Mouse (Mus musculus) T-cell, adult 2 months (primary cell): ENCODE data around the gene Egln1.

Experiments used
- DNase-seq: peaks from one replicate; pipeline ENCODE4 v3.0.0; 2022; ENCODE audit warnings: low spot score

Egln1 gene

DNA sequence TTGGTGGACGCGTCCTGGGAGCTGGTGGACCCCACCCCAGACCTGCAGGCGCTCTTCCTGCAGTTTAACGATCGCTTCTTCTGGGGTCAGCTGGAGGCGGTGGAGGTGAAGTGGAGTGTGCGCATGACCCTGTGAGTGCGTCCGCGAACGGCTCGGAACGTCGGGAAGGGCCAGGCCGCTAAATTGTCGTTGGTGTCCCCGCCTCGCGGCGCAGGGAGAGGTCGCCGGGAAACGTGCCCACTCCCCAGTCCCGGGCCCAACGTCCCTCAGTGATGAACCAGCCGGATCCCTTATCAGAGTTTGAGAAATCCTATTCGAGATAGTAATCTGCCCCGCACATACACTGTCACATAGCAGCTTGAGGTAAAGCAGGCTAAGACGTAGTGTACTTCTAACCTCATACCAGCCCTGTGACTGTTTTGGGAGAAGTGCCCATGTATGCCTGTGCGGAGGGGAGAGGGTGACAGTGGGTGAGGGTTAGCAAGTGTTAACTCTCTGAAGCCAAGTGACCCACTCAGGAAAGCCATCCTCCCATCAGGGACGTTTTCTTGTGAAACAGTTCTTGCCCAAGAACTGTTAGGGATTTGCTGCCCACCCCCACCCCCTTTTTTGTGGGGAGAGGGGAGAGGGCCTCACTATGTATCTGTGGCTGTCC, 50.7 kb downstream of the Egln1 start:
- DNase-seq = no peak

DNA sequence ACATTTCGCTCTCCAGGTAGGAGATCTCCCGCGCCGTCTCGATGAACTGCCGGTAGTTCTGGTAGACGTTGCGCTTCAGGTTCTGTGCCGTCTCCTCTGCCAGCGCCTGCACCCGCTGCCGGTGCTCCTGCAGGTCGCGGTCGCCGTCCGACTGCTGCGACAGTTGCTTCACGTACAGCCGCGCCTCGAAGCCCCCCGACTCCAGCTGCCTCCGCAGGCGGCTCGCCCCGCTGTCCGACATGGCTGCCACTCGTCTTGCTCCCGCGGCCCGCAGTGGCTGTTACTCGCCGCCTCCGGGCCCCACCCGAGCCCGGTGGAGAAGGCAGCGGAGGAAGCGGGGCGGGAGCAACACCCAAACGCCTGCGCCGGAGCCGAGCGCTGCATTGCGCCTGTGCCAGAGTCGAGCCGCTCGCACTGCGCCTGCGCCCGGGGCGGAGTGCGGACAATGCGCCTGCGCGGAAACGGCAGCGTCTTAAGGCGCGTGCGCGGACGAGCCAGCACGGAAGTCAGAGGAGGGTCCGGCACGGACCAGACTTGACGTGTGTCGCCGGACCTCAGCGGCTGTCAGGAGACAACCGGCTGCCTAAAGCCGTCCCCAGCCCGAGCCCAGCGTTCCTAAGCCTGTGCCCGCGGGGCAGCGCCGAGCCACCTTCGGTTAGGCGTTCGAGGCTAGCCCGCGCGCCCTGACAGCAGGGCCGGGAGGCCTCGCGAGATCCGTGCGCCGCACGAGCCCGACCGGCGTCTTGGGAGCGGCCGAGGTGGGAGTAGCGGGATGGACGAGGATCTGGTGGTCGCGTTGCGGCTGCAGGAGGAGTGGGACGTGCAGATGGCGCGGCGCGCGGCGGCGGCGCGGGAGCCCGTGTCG, 51.5 kb downstream of the Egln1 start, which contains the start of the genes Exoc8 and Sprtn:
Gene Exoc8, minus strand, starts transcription at position 320 of the 865 bp plus-strand sequence.
Gene Sprtn, plus strand, starts transcription at position 501 of the 865 bp plus-strand sequence.
- DNase-seq = peak; percentile 96

DNA sequence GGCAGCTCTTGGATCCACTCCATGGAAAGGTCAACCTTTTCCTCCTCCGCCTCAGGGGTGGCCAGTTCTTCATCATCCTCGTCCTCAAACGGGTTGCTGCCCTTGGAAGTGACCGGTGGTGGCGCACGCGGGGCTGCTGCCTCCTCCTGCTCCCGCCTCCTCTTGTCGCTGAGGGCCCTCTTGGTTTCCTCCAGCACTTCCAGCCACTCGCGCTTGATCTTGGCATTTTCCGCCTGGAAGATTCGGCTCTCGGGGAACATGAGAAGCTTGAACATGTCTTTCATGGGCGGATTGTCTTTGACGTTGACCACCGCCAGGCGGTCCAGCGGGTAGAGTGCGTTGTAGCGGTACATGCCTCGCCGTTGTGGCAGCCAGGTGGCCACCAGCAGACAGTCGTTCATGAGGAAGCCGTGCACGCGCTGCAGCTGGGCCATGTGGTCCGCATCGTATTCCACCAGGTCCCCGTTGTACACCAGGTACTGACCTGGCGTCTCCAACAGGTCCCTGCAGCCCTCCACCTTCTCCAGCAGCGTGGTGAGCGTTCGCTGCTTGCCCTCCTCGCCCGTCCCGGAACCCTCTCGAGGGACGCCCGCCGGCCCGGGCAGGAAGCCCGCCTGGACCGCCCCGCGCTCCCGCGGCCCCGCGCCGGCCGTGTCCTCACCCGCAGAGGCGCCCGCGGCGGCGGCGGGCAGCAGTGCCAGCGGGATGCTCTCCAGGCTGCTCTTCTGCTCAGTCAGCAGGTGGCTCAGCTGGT, 52.3 kb downstream of the Egln1 start:
- DNase-seq = peak; percentile 43

DNA sequence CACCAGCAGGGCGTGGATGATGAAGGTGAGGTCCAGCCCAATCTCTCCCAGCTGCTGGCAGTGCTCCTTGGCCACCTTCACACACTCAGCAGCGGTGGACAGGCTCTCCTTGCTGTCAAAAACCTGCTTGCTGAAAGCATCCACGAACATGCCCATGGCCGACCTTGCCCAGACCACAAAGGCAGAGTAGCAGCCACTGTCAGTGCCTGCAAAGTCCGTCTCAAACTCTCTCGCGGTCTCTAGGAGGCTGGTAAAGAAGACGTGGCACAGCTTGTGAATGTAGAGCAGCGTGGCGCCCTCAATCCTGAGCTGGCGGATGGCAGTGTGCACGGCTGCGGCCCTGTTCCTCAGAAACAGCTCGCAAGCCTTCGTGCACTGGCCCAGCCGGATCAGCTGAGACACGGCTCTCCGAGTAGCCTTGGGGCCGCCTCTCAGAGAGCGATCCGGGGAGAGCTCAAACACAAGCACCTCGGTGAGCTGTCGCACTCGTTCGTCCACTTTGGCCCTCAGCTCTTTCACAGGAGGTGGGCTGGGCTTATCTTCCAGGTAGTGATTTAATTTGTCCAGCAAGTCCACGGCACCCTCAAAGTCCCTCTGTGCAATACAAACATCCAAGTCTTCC, 53.0 kb downstream of the Egln1 start:
- no peak for DNase-seq

DNA sequence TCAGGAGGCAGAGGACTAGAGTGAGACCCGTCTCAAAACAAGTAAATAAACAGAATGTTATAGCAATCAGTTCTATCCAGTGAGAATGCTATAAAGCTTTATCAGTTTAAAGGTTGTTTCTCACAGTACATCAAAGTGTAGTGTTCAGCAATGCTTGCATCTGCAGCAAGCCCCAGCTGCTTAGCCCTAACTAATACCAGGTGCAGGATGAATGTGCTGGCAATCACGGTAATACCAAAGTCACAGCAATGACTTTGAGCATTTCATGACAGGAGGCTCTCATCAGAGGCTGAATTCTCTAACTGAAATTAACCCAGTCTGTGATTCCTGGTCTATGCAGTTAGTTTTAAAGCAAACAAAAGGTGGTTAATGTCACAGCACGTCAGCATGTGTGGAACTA, 56.5 kb downstream of the Egln1 start:
- DNase-seq = no peak

DNA sequence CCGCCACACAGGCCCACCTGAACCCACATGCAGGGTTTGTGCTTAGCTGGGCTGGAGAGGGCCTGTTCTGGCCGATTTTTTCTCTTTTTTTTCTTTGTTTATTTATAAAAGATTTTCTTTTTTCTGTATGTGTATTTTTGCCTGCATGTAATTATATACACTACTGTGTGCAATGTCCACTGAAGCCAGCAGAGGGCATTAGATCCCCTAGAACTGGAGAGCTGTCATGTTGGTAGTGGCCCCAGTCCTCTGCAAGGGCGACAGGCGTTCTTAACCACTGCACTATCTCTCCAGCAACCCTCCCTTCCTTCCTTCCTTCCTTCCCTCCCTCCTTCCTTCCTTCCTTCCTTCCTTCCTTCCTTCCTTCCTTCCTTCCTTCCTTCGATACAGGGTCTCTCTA, 60.7 kb downstream of the Egln1 start:
- DNase-seq = no peak

DNA sequence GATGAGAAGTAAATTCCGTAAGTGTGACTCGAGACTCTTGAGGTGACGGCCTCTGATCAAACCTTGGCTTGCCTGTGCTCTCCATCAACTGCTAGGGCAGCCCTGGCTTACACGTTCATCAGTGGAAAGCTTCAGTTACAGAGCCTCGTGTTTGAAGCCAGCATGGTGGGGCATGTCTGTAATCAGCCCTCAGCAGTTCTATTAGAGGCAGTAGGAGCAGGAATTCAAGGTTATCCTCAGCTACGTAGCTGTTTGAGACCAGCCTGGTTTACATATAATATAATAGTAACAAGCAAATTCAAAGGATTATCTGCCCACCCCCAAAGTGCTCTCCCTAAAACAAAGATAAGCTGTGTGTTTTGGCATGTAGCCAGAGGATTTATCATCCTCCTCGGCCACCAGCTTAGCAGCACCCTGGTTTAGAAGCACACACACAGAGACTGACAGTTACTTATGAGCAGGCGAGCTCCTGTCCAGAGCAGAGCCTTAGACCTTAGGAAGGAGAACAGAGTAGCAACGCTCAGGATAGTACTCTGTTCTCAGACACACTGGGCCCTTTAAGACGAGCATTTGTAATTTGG, 70.1 kb downstream of the Egln1 start:
- no peak for DNase-seq

DNA sequence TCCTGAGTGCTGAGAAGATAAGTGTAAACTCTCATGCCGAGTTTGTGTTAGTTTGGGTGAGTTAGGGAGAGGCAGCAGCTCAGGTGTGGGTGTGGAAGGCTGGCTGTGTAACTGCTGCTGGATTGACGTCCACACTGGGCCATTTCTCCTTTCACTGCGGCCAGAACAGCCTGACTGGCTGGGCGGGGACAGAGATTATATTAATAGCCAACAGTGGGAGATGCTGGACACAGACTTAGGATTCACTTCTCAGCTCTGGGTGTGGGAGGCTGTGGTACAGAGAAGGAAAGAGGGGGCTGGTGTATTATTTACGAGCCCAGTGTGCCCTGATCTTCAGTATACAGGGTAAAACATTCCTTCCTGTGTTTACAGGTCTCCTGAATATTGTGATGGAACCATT, 71.0 kb downstream of the Egln1 start:
- DNase-seq = no peak

DNA sequence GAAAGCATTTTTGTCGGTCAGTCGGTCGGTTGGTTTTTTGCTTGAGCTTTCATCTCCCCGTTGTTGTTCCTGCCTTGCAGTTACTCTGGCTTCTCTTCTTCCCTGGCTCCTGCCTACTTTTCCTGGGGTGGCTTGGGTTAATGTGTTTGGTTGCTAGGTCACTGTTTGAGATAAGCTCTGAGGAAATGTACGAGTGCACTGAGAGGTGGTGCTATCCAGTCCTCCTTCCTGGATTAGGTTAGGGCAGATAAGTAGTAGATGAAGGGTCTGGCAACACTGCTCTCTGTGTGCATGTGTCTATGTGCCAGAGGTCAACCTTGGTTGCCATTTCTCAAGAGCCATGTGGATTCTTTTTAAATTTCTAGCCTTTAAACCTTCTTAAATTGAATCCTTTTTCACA, 76.4 kb downstream of the Egln1 start:
- no peak for DNase-seq

DNA sequence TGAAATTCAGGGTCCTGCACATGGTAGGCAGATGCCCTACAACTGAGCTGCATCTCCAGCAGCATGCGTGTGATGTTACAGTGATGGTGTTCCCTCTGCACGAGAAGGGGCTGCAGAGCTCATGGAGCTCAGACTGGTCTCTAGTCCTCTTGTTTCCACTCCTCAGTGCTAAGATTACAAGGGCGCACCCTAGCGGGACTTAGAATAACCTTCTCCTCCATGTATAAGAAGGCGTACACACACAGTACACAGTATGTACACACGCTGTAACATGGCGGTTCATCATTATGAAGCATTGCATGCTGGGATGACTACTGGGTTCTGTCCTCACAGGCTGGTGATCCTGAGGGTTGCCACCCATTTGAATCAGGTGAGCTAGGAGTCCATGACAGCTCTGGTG, 77.0 kb downstream of the Egln1 start:
- DNase-seq = no peak

DNA sequence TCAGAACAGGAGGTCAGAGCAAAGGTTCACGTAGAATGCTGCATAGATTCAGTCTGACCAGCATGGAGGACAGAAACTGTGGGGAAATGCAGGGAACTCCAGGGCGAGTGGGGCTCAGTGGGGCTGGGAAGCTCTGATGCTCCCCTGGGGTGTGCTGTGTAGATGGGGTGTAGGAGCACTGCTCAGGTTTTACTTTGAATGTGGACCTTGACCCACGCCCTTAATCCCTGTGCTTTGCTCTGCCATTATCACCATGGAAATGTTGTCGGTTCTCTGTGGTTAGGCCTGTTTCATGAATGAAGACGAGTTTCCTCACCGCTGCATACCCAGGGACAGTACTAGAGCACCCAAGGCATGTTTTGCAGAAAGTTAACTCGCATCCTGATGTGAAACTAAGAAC, 77.7 kb downstream of the Egln1 start:
- no peak for DNase-seq

DNA sequence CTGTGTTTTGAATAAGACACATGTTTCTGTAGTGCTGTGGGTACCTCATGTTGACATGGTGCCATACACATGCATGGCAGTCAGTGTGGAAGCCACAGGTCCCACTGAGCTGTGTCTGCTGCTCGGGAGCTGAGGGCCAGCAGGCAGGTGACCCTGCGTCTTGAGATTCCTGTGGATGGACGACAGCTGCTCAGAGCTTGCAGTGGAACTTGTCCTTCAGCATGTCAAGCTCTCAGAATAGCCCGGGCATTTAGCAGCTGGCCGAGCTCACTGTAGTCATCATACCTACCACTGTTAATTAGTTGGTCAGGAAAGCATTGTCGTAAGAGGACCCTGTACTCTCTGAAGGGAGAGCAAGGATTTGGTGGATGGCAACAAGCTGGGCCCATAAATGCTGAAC, 79.4 kb downstream of the Egln1 start:
- no peak for DNase-seq

DNA sequence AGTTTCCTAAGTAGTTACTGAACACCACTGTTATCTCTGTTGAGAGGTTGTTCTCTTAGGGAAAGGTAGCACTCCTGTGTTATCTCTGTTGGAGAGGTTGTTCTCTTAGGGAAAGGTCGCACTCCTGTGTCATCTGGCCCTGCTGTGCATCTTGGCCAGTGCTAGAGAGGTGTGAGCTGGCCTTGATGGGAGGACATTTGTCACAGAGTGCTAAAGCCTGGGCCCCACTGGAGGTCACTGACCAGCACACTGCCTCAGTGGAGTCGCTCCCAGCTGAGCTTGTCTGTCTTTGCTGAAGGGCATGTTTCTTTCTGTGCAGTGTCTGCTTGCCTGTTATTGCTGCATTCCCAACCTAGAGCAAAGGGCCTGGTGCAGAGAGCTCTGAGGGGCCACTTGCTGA, 82.0 kb downstream of the Egln1 start:
- no peak for DNase-seq

DNA sequence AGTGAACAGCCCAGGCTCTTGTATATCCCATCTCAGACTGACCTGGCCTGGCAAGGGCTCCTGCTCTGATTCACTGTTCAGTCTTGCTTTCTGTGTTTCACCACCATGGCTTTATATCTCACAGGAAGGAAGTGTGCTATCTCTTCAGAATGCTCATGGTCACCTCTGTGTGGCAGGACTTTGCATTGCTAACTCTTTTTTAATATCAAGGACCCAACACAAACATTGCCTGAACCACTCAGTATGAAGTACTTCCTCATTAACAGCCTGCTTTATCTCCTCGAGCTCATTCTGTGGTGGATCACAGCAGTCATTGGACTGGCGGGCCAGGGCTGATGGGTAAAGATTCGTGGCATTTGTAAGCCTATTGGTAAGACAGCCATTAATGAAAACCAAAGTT, 82.5 kb downstream of the Egln1 start:
- no peak for DNase-seq

DNA sequence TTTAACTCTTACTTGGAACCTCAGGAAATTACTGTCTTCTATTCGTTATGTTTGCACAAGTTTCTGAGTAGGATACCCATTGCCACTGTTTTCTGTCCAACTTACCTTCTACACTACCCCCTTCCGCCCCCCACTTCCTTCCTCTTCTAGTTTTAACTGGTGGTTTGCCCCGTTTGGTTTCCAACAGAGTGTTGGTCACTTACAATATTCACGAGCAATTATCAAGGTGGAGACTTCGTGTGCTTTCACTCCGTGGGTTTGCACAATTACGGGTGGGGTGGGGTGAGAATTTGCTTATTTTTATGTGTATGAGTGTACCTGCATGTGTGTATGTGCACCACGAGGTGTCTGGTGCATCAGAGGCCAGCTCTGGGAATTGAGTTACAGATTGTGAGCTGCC, 85.4 kb downstream of the Egln1 start:
- no peak for DNase-seq

DNA sequence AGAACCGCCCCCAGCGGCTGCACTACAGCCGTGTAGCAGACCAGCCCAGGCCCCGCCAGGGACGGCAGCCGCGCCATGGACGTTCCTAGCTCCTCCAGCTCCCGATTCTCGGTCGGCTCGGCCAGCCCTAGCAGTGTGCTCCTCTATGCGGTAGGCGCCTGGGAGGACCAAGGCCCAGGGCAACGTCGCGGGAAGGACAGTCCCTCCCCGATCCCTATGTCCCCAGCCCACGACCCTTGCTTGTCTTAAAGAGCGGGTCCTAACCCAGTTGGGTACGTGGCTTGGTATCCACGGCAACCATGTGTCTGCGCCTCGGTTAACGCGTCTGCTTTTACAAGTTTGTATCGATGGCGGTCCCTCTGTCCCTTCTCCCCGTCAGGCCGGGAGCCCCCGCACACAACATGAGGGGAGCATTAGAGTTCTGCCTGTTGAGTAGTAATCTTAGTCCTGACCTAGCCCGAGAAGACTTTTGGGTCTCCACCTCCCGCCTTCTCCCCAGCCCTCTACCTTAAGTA, 85.9 kb downstream of the Egln1 start:
- no peak for DNase-seq

DNA sequence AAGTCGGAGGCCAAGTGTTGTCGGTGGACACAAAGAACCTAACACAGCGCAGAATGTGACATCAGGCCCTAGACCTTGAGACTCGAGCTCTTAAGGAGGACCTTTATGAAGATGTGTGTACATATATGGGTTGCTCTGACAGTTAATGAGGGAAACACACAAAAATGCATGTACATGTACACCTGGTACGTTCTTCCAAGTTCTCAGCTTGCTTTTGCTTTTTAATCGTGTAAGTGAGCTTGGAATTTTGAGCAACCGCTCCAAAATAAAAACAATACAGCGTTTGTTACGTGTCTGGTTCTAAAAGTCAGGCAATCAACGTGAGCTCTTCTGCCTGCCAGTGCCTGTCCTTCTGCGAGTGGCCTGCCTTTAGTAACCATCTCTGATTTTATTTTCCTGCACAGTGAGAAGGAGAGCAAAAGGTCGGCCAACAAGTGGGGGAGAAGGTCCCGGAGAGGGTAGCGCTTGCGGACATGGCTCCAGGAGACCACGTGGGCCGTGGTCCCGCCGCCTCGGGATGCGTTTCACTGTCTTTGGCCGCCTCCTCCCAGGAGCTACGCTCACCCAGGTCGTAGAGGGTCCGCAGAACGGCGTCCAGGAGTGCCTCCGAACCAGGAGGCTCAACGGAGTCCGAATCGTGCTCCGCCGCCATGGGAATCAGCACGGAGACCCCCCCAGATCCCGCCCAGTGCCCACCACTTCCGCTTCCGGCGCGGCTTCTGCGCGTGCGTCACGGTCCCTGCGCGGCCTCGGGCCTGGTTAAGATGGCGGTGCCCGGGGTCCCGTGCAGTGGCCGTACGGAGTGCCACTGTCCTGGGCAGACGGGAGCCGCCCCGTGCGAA, 86.6 kb downstream of the Egln1 start, which contains the start of the genes Gnpat and 2810004N23Rik:
Gene Gnpat, plus strand, starts transcription at position 713 of the 842 bp plus-strand sequence.
Gene 2810004N23Rik, minus strand, starts transcription at position 800 of the 842 bp plus-strand sequence.
- DNase-seq = peak; percentile 92

DNA sequence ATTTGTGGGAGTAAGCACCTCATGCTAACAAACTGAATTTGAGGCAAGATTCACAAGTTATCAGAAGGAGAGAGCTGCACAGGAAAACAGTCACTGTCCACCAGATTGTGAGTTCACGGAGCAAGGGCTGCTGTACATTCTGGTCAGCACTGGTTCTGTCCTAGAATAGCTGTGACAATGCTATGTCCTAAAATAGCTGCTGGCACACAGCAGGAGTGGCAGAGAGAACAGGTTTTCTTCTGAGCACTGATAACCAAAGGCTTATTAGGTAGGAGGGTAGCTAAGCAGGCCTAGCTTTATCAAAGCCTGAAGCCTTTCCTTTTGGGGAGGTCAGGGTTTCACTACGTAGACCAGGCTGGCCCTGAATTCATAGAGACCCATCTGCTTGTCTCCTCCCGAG, 88.9 kb downstream of the Egln1 start:
- DNase-seq = no peak

DNA sequence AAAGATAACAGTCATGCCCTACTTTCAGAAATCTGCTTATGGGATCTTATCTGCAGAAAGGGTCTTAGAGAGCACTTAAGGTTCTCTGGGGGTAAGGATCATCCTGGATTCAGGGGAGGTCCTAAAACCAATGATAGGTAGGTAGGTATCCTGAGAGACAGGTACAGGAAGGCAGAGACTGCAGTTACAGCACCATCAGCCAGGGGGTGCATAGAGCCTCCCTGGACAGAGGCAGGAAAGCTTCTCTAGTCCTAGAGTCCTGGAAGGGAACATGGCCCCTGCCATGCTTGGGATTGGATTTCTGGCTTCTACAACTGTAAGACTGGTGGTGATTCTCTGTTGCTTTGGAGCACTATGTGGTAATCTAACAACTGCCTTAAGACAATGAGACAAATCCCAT, 89.7 kb downstream of the Egln1 start:
- peak; percentile 27 for DNase-seq
